Mouse (Mus musculus) kidney, embryonic 14.5 days (tissue): ENCODE data around the gene Safb. TPM values are rescaled to one million over a fixed set of nuclear protein-coding genes. Genes with fewer than 3 reads are reported as not detected.
"Not testable (repeated sequence)": the region's sequence is repeated elsewhere in the genome, so short reads cannot be mapped to it uniquely, and the experiment has no call there.

Source experiments
- ATAC-seq: fragments of 200-750 bp; cut with Nextera tagmentation; 2 replicates; pipeline ENCODE4 v1.8.0; 2017; ENCODE audit warnings: moderate number of reproducible peaks, mild to moderate bottlenecking, moderate TSS enrichment, moderate library complexity; ENCODE audit not compliant: low FRiP score, low TSS enrichment
- H3K27ac ChIP-seq: fragments of 300-500 bp; sonication (generic); 2 replicates; pipeline ENCODE4 v1.5.1; 2014; ENCODE audit warnings: low read depth, mild to moderate bottlenecking, low read length, moderate library complexity, mixed read lengths
- H3K27me3 ChIP-seq: fragments of 300-500 bp; sonication (generic); 2 replicates; pipeline ENCODE4 v1.6.1; 2014; ENCODE audit warnings: mild to moderate bottlenecking, low read length; ENCODE audit not compliant: control insufficient read depth, insufficient read depth
- H3K36me3 ChIP-seq: fragments of 300-500 bp; sonication (generic); 2 replicates; pipeline ENCODE4 v1.6.1; 2014; ENCODE audit warnings: low read length, mixed read lengths; ENCODE audit not compliant: control insufficient read depth, insufficient read depth
- H3K4me1 ChIP-seq: fragments of 300-500 bp; sonication (generic); 2 replicates; pipeline ENCODE4 v1.6.1; 2014; ENCODE audit warnings: low read length, mixed read lengths; ENCODE audit not compliant: control insufficient read depth, insufficient read depth
- H3K4me2 ChIP-seq: fragments of 300-500 bp; sonication (generic); replicated peaks from 2 replicates; pipeline ENCODE4 v1.6.1; 2014; ENCODE audit warnings: low read depth, mild to moderate bottlenecking, low read length
- H3K4me3 ChIP-seq: fragments of 300-500 bp; sonication (generic); 2 replicates; pipeline ENCODE4 v1.5.1; 2014; ENCODE audit warnings: mild to moderate bottlenecking, low read length
- H3K9ac ChIP-seq: fragments of 300-500 bp; sonication (generic); 2 replicates; pipeline ENCODE4 v1.6.1; 2014; ENCODE audit warnings: low read depth, mild to moderate bottlenecking, low read length, moderate library complexity
- H3K9me3 ChIP-seq: fragments of 300-500 bp; sonication (generic); 2 replicates; pipeline ENCODE4 v1.6.1; 2016; ENCODE audit warnings: low read length; ENCODE audit not compliant: control insufficient read depth
- WGBS: fragments of 180-500 bp; shearing (Covaris S2); extraction: QIAGEN DNeasy Blood & Tissue Kit; methylation state at CpG from one replicate; pipeline ENCODE4 v1.1.7; 2014; 5-methylcytosine and 5-hydroxymethylcytosine counted together
- polyA plus RNA-seq: library from polyadenylated mRNA; unstranded; fragments of >200 nt; fragmentation: Nextera tagmentation; extraction: Ambion mirVana; gene quantifications from 2 replicates; pipeline ENCODE4 v1.2.1, GENCODE M21; 2014

Safb gene
- polyA plus RNA-seq, 1 experiment from 2014 or later = 102 TPM

GRCm38 (mm10) chr17:56613236-56613844 is 28.7 kb downstream of the Safb start, which contains the start of gene Rpl36:
Gene Rpl36, plus strand, starts transcription at chr17:56613416.
- Histone ChIP-seq H3K4me1 (peaks cover 18% of the 10 kb centered on the region), H3K9ac (peak within 1 kb of the TSS; percentile 87), H3K36me3 (peaks cover 42% of the 10 kb centered on the region), H3K9me3 (no peaks in the 10 kb centered on the region), H3K27me3 (no peaks in the 10 kb centered on the region), H3K27ac (peak within 1 kb of the TSS; percentile 90), H3K4me3 (peak within 1 kb of the TSS; percentile 78), H3K4me2 (peak within 1 kb of the TSS; percentile 86)
- WGBS = under 1% methylated on average over 52 of the region's 52 CpGs
- ATAC-seq = peak; percentile 58

GRCm38 (mm10) chr17:56613893-56614292 is 29.3 kb downstream of the Safb start:
- Histone ChIP-seq H3K4me3 (peak overlapping the region; percentile 78), H3K4me2 (peak overlapping the region; percentile 86), H3K27ac (peak overlapping the region; percentile 90; the same call in 1 of the 2 replicates), H3K36me3 (peaks cover 48% of the 10 kb centered on the region), H3K4me1 (peaks cover 13% of the 10 kb centered on the region), H3K9ac (peak overlapping the region; percentile 87)
- not testable (repeated sequence) for H3K27me3 ChIP-seq, H3K9me3 ChIP-seq, ATAC-seq
- under 1% methylated on average over 26 of the region's 26 CpGs for WGBS

DNA sequence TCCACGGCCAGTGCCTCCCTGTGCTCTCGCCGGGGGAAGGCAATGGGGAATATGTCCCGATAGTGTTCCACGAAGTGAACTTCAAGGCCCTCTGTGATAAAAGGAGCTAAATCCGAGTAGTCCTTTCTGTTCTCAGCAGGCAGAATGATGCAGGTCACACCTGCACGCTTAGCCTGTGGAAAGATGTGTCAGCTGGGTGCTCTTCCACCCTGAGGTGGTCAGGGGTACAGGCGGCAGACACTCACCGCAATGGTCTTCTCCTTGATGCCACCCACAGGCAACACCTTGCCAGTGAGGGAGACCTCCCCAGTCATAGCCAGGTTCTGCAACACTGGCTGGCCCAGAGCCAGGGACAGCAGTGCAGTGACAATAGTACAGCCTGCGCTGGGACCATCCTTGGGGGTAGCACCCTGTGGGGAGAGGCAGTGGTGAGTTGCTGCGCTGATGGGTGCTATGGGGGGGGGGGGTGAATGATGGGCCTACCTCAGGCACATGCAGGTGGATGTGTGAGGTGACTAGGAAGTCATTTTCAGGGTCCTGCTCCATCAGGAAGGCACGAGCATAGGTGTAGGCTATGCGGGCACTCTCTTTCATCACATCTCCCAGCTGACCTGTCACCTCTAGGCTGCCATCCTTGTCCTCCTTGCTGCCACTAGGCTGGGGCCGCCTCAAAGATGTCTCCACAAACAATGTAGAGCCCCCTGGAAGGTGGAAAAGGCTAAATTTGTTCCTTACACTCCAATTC is 29.9 kb downstream of the Safb start:
- Histone ChIP-seq H3K27ac (no peak overlapping the region), H3K36me3 (peaks cover 55% of the 10 kb centered on the region)

DNA sequence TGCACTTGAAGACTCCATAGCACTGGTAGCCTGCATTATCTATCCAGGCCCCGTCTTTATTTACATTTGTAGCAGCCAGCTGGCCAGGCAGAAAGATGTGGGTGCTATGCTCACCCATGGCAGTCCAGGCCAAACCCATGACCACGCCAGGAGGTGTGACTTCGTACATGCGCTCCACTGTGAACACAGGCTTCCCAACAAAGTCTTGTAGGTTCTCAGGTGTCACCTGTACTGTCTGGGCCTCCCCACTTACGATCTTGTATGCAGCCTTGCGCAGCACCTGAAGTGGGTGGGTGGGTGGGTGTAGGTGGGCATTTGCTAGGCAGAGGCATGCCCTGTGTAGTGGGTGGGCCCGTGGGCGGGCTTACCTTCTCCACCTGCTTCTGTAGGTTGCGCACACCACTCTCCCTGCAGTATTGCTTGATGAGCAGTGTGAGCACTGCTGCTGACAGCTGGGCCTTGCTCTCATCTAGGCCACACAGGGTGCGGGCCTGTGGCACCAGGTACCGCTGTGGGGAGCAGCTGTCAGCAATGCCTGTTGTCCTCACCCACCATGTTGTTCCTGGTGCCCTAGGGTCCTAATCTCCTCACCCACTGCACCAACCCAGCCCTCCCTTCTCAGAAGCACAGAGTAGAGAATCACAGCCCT is 30.6 kb downstream of the Safb start:
- Histone ChIP-seq H3K27ac (no peak overlapping the region), H3K4me3 (no peak overlapping the region), H3K9me3 (no peaks in the 10 kb centered on the region), H3K36me3 (peaks cover 62% of the 10 kb centered on the region), H3K27me3 (no peaks in the 10 kb centered on the region), H3K4me2 (peak overlapping the region; percentile 86), H3K9ac (no peak overlapping the region; the same call in 1 of the 2 replicates), H3K4me1 (peaks cover 12% of the 10 kb centered on the region)
- WGBS = 87% methylated on average over 11 of the region's 11 CpGs
- ATAC-seq = no peak

More for the DNA sequence above, 29.9 kb downstream of the Safb start:
- peak overlapping the region; percentile 87 for H3K9ac ChIP-seq
- no peaks in the 10 kb centered on the region for H3K27me3 ChIP-seq
- 22% methylated on average over 14 of the region's 14 CpGs for WGBS
- ATAC-seq = no peak
- H3K4me1 ChIP-seq = peaks cover 12% of the 10 kb centered on the region
- no peaks in the 10 kb centered on the region for H3K9me3 ChIP-seq
- H3K4me3 ChIP-seq = peak overlapping the region; percentile 78
- peak overlapping the region; percentile 86 for H3K4me2 ChIP-seq

GRCm38 (mm10) chr17:56615792-56616191 is 31.2 kb downstream of the Safb start:
- Histone ChIP-seq H3K36me3 (peaks cover 67% of the 10 kb centered on the region), H3K9me3 (no peaks in the 10 kb centered on the region), H3K4me1 (peaks cover 12% of the 10 kb centered on the region), H3K4me3 (no peak overlapping the region), H3K9ac (no peak overlapping the region), H3K4me2 (no peak overlapping the region), H3K27me3 (no peaks in the 10 kb centered on the region), H3K27ac (no peak overlapping the region)
- no peak for ATAC-seq
- 92% methylated on average over 4 of the region's 4 CpGs for WGBS

DNA sequence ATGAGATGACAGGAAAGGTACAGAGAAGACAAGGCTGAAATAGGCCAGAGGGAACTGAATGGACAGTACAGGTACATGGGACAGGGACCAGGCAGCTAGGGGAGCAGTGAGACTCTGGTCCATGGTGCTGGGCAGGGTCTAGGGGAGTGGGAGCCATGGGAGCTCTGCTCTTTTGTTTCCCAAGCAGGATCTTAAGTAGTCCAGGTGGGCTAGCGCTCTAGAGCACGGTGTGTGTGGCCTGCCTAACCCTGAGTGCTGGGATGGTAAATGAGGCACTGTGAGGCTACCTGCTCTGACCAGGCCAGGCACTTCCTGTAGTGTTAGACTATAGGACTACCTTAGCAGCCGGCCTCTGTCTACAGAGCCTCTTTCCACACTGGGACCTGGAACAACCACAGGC is 32.1 kb downstream of the Safb start:
- 88% methylated on average over 3 of the region's 3 CpGs for WGBS
- H3K9me3 ChIP-seq = no peaks in the 10 kb centered on the region
- no peak overlapping the region for H3K4me3 ChIP-seq
- H3K9ac ChIP-seq = no peak overlapping the region
- H3K4me2 ChIP-seq = no peak overlapping the region
- ATAC-seq = no peak
- H3K36me3 ChIP-seq = peaks cover 75% of the 10 kb centered on the region
- H3K27ac ChIP-seq = no peak overlapping the region
- peaks cover 12% of the 10 kb centered on the region for H3K4me1 ChIP-seq
- H3K27me3 ChIP-seq = no peaks in the 10 kb centered on the region

GRCm38 (mm10) chr17:56617628-56618027 is 33.0 kb downstream of the Safb start:
- Histone ChIP-seq H3K4me3 (no peak overlapping the region), H3K27ac (no peak overlapping the region), H3K27me3 (no peaks in the 10 kb centered on the region), H3K9ac (no peak overlapping the region), H3K36me3 (peaks cover 84% of the 10 kb centered on the region), H3K4me2 (no peak overlapping the region), H3K4me1 (peaks cover 12% of the 10 kb centered on the region), H3K9me3 (no peaks in the 10 kb centered on the region)
- 71% methylated on average over 8 of the region's 8 CpGs for WGBS
- ATAC-seq = no peak

GRCm38 (mm10) chr17:56625495-56625894 is 40.9 kb downstream of the Safb start:
- Histone ChIP-seq H3K4me2 (peak overlapping the region; percentile 66), H3K4me1 (peaks cover 11% of the 10 kb centered on the region), H3K36me3 (peaks cover 36% of the 10 kb centered on the region), H3K9me3 (no peaks in the 10 kb centered on the region), H3K4me3 (peak overlapping the region; percentile 79), H3K9ac (no peak overlapping the region), H3K27ac (no peak overlapping the region), H3K27me3 (no peaks in the 10 kb centered on the region)
- 87% methylated on average over 3 of the region's 3 CpGs for WGBS
- no peak for ATAC-seq
